Mouse (Mus musculus) embryonic facial prominence, embryonic 10.5 days (tissue): ENCODE measurements at regions not wholly inside any gene's neighbourhood (a gene's known extent, or its start where the extent isn't known, plus 50 kb on each side); places are given as distances from the start of the nearest gene placed in this dataset.

ENCODE experiments used
- DNase-seq: peaks from one replicate; pipeline ENCODE4 v3.0.0-alpha.2; 2017; ENCODE audit warnings: low spot score
- H3K27ac ChIP-seq: fragments of 300-500 bp; sonication (generic); replicated peaks from 2 replicates; pipeline ENCODE4 v1.5.1; 2016; ENCODE audit warnings: mild to moderate bottlenecking
- H3K27me3 ChIP-seq: fragments of 300-500 bp; sonication (generic); replicated peaks from 2 replicates; pipeline ENCODE4 v1.6.1; 2016; ENCODE audit warnings: low read depth, mild to moderate bottlenecking; ENCODE audit not compliant: poor library complexity, severe bottlenecking
- H3K36me3 ChIP-seq: fragments of 300-500 bp; sonication (generic); replicated peaks from 2 replicates; pipeline ENCODE4 v1.6.1; 2016; ENCODE audit warnings: mild to moderate bottlenecking, moderate library complexity
- H3K4me1 ChIP-seq: fragments of 300-500 bp; sonication (generic); 2 replicates; pipeline ENCODE4 v1.6.1; 2016
- H3K4me3 ChIP-seq: fragments of 300-500 bp; sonication (generic); 2 replicates; pipeline ENCODE4 v1.5.1; 2016; ENCODE audit warnings: mild to moderate bottlenecking, moderate library complexity
- H3K9me3 ChIP-seq: fragments of 300-500 bp; sonication (generic); 2 replicates; pipeline ENCODE4 v1.6.1; 2016; ENCODE audit warnings: mild to moderate bottlenecking
- WGBS: fragments of 180-500 bp; shearing (Covaris S2); methylation state at CpG from one replicate; pipeline ENCODE4 v1.1.7; 2016; 5-methylcytosine and 5-hydroxymethylcytosine counted together

DNA sequence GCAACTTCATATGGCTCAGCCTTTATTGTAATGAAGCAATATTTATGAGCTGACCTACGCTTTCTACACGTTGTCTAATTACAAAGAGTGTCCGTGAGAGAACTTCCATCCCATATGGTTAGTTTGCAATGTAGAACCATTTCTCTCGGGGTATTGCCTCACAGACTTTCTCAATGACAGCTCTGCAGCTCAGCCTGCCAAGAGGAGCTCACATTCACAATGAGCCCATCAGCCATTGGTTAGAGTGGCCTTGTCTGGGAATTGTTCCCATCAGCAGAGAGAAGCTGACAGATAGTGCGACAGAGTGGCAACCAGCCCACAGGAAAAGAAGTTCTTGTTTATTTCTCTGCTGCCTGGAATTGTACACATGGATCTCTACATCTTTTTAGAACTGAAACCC, 409.7 kb downstream of the Zfp704 start:
- H3K9me3 ChIP-seq, result no peaks in the 10 kb centered on the region
- H3K4me3 ChIP-seq, result no peak overlapping the region
- no peak for DNase-seq
- H3K36me3 ChIP-seq, result no peaks in the 10 kb centered on the region
- no peaks in the 10 kb centered on the region for H3K27me3 ChIP-seq
- H3K27ac ChIP-seq, result no peak overlapping the region
- WGBS, result 88% methylated on average over 5 of the region's 5 CpGs
- H3K4me1 ChIP-seq, result peaks cover 4% of the 10 kb centered on the region

DNA sequence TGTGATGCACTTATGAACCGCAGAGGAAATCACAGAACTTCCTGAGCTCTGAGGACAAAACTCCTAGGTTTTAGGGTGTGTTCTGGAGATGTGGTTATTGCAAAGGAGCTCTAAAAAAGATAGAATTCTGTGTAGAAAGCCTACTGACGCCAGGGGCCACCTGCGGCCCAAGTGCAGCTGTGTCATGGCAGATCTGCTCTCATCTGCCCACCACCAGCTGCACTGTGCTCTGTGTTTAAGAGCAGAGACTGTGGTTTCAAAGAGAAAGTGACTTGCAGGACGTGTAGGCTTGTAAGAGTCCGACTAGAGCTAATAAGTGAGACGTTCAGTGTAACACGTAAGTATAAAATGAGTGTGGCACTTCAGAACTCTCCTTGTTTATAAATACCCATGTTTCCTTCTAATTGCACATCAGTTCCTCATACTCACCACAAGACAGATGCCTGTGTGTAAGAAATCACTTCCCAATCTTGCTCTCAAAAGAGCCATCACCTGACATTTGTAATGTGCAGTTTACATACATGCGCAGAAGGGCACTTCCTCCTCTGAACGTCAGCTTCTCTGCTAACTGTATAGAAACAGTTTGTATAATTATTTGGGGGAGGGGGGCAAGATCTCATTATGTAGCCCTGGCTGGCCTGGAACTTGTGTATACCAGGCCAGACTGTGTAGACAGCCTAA, 411.1 kb downstream of the Zfp704 start:
- H3K27ac ChIP-seq, result no peak overlapping the region
- no peaks in the 10 kb centered on the region for H3K27me3 ChIP-seq
- H3K9me3 ChIP-seq, result no peaks in the 10 kb centered on the region
- peaks cover 4% of the 10 kb centered on the region for H3K4me1 ChIP-seq
- H3K36me3 ChIP-seq, result no peaks in the 10 kb centered on the region
- 85% methylated on average over 9 of the region's 9 CpGs for WGBS
- H3K4me3 ChIP-seq, result no peak overlapping the region
- no peak for DNase-seq

DNA sequence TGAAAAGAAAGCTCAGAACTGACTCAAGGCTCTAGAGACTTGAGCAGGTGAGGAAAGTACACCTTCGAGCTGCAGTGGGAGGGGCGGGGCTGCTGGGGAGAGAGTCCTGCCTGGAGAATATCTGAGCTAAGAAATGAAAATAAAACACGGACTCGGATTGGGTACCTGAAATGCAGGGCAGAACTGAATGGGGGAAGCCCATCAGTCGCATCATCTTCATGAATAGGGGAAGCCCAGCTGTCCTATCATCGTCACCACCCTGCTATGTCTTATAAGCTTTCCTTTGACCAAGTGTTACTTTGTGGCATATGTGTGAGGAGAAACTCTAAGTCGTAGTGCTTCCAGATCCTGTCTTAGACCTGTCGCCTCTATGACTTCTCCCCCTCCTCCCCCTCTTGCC, 414.1 kb downstream of the Zfp704 start:
- H3K27me3 ChIP-seq, result no peaks in the 10 kb centered on the region
- H3K4me3 ChIP-seq, result no peak overlapping the region
- 85% methylated on average over 8 of the region's 8 CpGs for WGBS
- DNase-seq, result no peak
- H3K9me3 ChIP-seq, result no peaks in the 10 kb centered on the region
- no peak overlapping the region for H3K27ac ChIP-seq
- no peaks in the 10 kb centered on the region for H3K36me3 ChIP-seq
- peaks cover 4% of the 10 kb centered on the region for H3K4me1 ChIP-seq

DNA sequence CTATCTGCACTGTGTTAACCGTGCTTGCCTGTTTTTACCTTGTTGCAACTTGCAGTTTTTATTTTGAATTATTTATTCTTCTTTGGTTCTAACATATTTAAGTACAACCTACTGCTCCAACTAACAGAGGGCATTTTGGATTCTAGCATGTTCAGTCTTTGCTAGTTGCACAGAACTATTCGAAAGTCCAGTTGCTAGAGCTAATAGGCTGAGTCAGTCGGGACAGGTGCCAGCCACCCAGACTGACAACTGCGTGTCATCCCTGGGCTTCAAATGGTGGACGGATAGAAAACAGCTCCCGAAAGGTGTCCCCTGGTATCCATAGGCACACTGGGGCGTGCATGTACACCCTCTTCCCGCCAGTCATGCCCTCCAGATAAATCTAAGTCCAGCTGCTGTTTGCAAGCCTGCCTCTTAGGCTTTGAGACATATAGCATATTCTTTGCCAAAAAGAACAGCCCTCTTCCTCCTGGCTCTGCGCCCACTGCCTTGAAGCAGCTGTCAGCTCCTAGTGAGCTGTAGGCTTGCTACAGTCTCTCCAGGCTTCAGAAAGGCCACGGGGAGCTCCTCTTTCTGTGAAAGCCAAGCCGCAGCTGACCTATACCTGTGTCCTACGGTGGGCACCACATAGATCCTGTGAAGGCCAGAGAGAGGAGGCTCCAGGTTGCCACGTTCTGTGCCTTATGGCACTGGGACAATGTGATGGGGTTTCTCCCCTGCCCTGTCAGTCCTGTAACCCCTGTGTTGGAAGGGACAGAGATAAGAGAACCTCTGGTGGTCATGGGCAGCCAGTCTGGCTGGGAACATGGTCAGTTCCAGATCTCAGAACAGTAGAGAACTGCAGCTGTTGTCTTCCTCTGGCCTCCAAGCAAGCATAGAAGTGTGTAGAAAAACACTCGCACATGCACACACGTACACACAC, 420.3 kb downstream of the Zfp704 start:
- no peak for DNase-seq
- Histone ChIP-seq H3K36me3 (no peaks in the 10 kb centered on the region), H3K4me3 (no peak overlapping the region), H3K27ac (no peak overlapping the region), H3K4me1 (no peaks in the 10 kb centered on the region), H3K27me3 (no peaks in the 10 kb centered on the region), H3K9me3 (no peaks in the 10 kb centered on the region)
- WGBS, result 88% methylated on average over 15 of the region's 15 CpGs

DNA sequence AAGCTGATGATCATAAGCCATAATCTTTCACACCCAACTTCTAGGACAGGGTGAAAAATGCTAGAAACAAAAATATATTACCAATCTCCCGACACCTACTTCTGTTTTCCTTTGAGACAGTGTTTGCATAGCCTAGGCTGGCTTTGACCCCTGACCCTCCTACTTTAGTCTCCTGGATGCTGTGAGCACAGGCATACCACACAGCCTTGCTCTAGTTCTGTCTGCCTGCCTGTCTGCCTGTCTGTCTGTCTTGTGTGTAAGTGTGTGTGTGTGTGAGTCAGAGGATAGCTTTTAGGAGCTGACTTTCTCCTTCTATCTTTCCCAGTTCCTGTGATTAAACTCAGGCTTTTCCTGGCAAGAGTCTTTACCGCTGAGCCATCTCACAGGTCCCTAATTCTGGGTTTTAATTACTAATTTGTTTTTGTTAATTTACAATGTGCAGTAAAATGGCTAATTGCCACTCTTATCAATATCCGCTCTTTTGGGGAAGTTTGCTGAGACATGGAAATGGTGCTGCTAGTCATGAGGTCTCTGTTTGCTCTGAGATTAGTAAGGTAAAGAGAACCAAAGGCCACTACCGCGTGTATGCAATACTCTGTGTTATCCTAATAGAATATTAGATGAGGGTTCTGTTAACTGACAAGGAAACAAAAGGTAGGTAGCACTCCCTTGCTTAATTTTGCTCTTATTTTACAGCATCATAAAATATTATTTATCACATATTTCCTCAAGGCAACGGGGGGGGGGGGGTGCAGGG, 423.3 kb downstream of the Zfp704 start:
- H3K4me3 ChIP-seq, result no peak overlapping the region
- no peaks in the 10 kb centered on the region for H3K27me3 ChIP-seq
- DNase-seq, result no peak
- 86% methylated on average over 6 of the region's 6 CpGs for WGBS
- no peaks in the 10 kb centered on the region for H3K9me3 ChIP-seq
- H3K4me1 ChIP-seq, result no peaks in the 10 kb centered on the region
- H3K36me3 ChIP-seq, result no peaks in the 10 kb centered on the region
- H3K27ac ChIP-seq, result no peak overlapping the region

DNA sequence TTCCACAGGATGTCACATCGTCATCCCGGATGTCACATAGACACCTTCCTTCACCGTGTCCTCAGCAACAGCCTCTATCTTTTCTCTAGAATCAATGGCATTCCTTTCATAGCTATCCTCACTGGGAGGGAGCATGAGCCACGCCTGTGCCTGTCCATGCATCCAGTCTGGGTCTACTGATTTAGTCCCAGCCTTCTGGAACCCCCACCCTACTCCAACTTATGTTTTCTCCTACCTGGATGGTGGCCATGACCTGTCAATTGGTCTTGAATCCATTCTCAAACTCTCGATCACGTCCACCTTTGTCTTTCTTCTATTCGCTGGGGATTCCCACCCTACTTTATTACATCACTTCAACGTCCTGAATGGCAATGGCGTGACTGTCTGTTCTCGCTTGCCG, 428.3 kb downstream of the Zfp704 start:
- H3K27ac ChIP-seq, result no peak overlapping the region
- H3K9me3 ChIP-seq, result no peaks in the 10 kb centered on the region
- no peaks in the 10 kb centered on the region for H3K27me3 ChIP-seq
- peaks cover 17% of the 10 kb centered on the region for H3K4me1 ChIP-seq
- H3K4me3 ChIP-seq, result no peak overlapping the region
- DNase-seq, result no peak
- no peaks in the 10 kb centered on the region for H3K36me3 ChIP-seq
- WGBS, result 91% methylated on average over 11 of the region's 11 CpGs

DNA sequence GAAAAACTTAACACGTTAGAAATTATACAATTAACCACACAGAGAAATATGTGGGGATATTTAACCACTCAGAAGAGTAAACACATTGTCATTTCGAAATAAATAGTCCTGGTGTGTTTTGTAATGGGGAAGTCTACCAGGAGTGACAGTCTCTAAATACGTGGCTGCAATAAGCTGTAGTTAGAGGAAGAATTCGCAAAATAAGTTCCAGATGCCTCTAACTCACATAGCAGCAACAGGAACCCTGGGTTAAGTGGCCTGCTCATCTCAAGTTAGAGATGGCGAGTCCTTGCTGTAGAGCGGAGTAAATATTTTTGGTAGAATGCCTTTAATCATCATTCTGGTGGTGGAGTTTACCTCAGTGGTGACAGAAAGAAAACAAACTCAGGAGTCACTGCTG, 430.2 kb downstream of the Zfp704 start:
- Histone ChIP-seq H3K9me3 (no peaks in the 10 kb centered on the region), H3K27ac (no peak overlapping the region), H3K4me3 (no peak overlapping the region), H3K36me3 (no peaks in the 10 kb centered on the region), H3K4me1 (peaks cover 17% of the 10 kb centered on the region), H3K27me3 (no peaks in the 10 kb centered on the region)
- WGBS, result 50% methylated on average over 6 of the region's 6 CpGs
- peak; percentile 36 for DNase-seq

DNA sequence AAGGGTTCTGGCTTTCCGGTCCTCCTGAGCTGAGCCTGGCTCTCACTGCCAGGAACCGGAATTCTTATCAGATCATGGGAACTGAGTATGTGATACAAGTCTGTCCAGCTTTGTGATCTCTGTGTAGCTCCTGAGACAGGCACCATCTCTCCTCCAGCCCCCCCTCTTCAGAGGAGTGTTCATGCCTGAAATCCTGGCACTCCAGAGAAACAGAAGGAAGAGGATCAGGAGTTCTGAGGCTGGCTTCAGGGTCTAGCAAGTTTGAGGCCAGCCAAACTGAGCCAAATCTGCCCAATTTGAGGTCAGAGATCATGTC, 435.4 kb downstream of the Zfp704 start:
- Histone ChIP-seq H3K27me3 (peaks cover 4% of the 10 kb centered on the region; the same call in 1 of the 2 replicates), H3K36me3 (no peaks in the 10 kb centered on the region), H3K4me1 (peaks cover 15% of the 10 kb centered on the region), H3K9me3 (peaks cover 7% of the 10 kb centered on the region; the same call in 1 of the 2 replicates), H3K27ac (no peak overlapping the region), H3K4me3 (no peak overlapping the region)
- DNase-seq, result no peak
- 81% methylated on average over 2 of the region's 2 CpGs for WGBS

DNA sequence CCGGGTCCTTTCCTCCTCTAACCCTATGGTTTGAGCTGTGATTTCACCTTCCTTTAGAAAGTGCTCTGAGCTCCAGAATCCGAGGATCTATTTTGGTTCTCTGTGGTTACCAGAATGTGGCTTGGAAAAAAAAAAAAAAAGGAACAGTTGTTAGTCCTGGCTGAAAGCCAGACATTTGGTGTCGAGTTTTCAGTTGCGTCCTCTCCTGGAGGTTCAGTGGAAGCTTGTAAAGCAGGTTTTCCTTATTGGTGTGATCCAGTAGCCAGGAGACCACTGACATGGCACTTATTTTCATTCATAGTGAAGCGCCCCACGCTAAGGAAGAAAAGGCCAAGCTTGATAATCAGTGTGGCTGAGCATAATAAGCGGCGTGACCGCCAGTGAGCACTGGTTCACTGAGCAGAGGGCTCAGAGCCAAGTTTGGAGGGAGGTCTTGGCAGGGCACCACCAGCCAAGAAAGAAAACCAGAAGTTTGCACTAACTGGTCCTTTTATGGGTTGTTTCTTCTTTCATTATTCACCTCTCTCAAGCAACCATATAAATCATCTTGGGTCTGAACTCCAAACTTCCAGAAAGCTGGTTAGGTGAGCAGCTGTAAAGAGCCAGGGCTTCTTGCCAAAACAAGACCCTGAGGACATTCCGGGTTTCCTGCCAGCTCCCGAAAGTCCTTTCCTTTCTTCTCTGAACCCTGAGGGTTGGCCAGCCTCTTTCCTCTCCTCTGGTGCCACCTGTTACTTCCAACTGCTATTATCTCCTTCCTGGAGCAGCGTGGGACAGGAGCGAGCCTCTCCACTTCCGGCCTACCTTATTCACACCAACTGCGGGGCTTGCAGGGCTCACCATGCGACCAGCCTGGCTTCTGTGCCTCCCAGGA, 436.0 kb downstream of the Zfp704 start:
- Histone ChIP-seq H3K4me3 (no peak overlapping the region), H3K4me1 (peaks cover 9% of the 10 kb centered on the region), H3K36me3 (no peaks in the 10 kb centered on the region), H3K27ac (no peak overlapping the region), H3K9me3 (peaks cover 7% of the 10 kb centered on the region; the same call in 1 of the 2 replicates), H3K27me3 (peaks cover 4% of the 10 kb centered on the region; the same call in 1 of the 2 replicates)
- 77% methylated on average over 16 of the region's 16 CpGs for WGBS
- no peak for DNase-seq

DNA sequence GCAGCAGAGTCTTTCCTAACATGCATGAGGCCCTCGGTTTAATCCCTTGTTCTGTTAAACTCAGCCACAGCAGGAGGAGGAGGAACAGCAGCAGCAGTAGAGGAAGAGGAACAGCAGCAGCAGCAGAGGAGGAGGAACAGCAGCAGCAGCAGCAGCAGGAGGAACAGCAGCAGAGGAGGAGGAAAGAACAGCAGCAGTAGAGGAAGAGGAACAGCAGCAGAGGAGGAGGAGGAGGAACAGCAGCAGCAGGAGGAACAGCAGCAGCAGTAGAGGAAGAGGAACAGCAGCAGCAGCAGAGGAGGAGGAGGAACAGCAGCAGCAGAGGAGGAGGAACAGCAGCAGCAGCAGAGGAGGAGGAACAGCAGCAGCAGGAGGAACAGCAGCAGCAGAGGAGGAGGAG, 437.9 kb downstream of the Zfp704 start:
- DNase-seq, result no peak
- 44% methylated on average over 1 of the region's 1 CpGs for WGBS
- no peak overlapping the region for H3K4me3 ChIP-seq
- H3K36me3 ChIP-seq, result no peaks in the 10 kb centered on the region
- H3K4me1 ChIP-seq, result peaks cover 8% of the 10 kb centered on the region; the same call in 1 of the 2 replicates
- H3K27ac ChIP-seq, result no peak overlapping the region
- H3K27me3 ChIP-seq, result peaks cover 4% of the 10 kb centered on the region; the same call in 1 of the 2 replicates
- peaks cover 7% of the 10 kb centered on the region; the same call in 1 of the 2 replicates for H3K9me3 ChIP-seq

DNA sequence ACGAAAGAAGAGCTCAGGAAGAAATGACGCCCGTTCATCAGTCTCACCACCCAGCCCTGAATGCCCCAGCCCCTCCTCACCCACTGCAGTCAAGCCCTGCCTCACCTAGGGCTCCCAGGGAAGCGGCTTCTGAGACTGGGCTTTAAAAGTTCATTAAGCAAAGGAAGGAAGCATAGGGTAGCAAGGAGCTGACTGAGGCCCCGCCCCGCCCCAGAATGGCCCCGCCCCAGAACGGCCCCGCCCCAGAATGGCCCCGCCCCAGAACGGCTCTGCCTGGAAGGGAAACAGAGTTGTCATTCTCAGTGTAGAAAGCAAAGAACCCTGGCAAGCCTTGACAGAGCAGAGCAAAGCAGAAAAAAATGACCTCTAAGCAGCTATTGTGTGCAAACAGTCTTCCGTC, 440.9 kb downstream of the Zfp704 start:
- H3K4me3 ChIP-seq, result no peak overlapping the region
- peaks cover 4% of the 10 kb centered on the region; the same call in 1 of the 2 replicates for H3K27me3 ChIP-seq
- no peaks in the 10 kb centered on the region for H3K36me3 ChIP-seq
- 77% methylated on average over 12 of the region's 12 CpGs for WGBS
- 0 out of 2 replicates have a peak, but pooled peaks cover 4% of the 10 kb centered on the region for H3K4me1 ChIP-seq
- peaks cover 7% of the 10 kb centered on the region; the same call in 1 of the 2 replicates for H3K9me3 ChIP-seq
- no peak overlapping the region for H3K27ac ChIP-seq
- DNase-seq, result no peak

DNA sequence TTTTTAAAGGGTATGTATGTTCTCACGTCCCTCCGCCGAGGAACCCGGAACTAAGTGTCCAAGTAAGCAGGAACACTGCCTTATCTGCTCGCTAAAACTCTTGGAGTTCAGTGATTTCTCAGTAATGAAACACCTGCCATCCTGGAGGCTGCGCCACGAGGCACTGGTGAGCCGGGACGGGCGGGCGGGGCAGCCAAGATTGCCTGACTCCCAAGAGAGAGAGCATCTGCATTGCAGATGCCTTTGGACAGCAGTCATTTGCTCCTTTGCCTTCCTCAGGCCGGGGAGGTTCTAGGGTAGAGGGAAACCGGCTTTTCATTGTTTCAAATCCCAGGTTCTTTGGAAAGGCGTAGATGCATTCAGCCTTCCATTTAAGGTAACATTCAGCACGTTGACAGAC, 450.8 kb downstream of the Zfp704 start:
- Histone ChIP-seq H3K4me1 (peaks cover 5% of the 10 kb centered on the region), H3K27me3 (no peaks in the 10 kb centered on the region), H3K9me3 (no peaks in the 10 kb centered on the region), H3K27ac (no peak overlapping the region), H3K36me3 (no peaks in the 10 kb centered on the region), H3K4me3 (no peak overlapping the region)
- peak; percentile 21 for DNase-seq
- 34% methylated on average over 15 of the region's 15 CpGs for WGBS
